Comparison of ENCODE assay signal across 32 mouse cellular contexts in the genomic region with DNA sequence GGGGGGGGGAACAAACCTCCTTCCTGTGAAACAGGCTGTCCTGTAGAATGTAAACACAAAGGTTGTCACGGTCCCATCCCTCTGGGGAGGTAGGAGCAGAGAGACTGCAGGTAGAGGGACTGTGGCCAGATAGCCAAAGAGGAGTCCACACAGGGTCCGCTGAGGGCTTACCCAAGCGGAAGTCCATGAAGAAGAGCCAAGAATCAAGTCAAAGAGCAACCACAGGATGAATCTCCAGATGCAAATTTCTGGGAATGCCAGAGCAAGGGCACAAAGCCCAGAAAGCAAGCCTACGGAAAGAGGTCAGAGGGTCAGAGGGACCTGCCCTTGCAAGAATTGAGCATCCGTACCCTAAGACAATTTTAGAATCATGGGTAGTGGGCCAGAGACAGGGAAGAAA.
A peak's percentile ranks its signal among the peaks of the same experiment; 100 is the strongest.
DNase-seq lines count a peak whose midpoint lies in the region; ATAC-seq and TF ChIP-seq lines count a peak whose summit lies in the region.
"Had no signal": no experiment of that assay in that cellular context is flagged by ENCODE, and none has a peak within 500 bp of the region (broad histone marks: within the 10 kb centered on the region; RNA-seq: fewer than 3 reads in every experiment).

No protein-coding gene starts in this region.

- H3K4me1 ChIP-seq in kidney, embryonic 15.5 days: no peaks in the 10 kb centered on the region
- peaks cover 18% of the 10 kb centered on the region for H3K4me1 ChIP-seq in E14TG2a.4 (replicated peaks; ENCODE audit: low read depth, low read length)
- H3K4me1 ChIP-seq in hindbrain, embryonic 10.5 days (replicated peaks): peaks cover 14% of the 10 kb centered on the region; the same call in 1 of the 2 replicates

- no peaks in the 10 kb centered on the region for H3K9me3 ChIP-seq in kidney, embryonic 15.5 days (replicated peaks)
- H3K9me3 ChIP-seq in E14TG2a.4 (ENCODE audit: low read length): peaks cover 9% of the 10 kb centered on the region
- H3K9me3 ChIP-seq in hindbrain, embryonic 10.5 days: no peaks in the 10 kb centered on the region
- H3K9me3 ChIP-seq: embryonic facial prominence, embryonic 10.5 days; embryonic facial prominence, embryonic 13.5 days; forebrain, embryonic 12.5 days; forebrain, embryonic 15.5 days; G1E; heart, embryonic 12.5 days; heart, embryonic 15.5 days had no signal

- DNase-seq in kidney, adult 18-20 months: peak; percentile 21
- peak; percentile 53 for DNase-seq in kidney, adult 9 months
- no peak for DNase-seq in kidney, postnatal 4 days
- DNase-seq in R1 (ENCODE audit: low read depth, low spot score): peak; percentile 28
- DNase-seq in hindbrain, embryonic 10.5 days (ENCODE audit: low spot score): no peak
- no peak for DNase-seq in cerebellum, adult 8-10 months
- DNase-seq: adrenal gland, adult 8-10 months; adrenal gland, postnatal 25 days; cerebellum, adult 11-12 months; cerebellum, adult 9-10 months; cerebellum, postnatal 25 days; embryo, embryonic 11 days; gastrocnemius, postnatal 25 days; heart, adult 18-20 months; heart, postnatal 10 days; heart, postnatal 36 days had no signal

- H3K27me3 ChIP-seq in kidney, embryonic 15.5 days: no peaks in the 10 kb centered on the region
- H3K27me3 ChIP-seq in E14TG2a.4 (ENCODE audit: insufficient read depth, low read length): no peaks in the 10 kb centered on the region
- no peaks in the 10 kb centered on the region for H3K27me3 ChIP-seq in hindbrain, embryonic 10.5 days (ENCODE audit: insufficient read depth, poor library complexity, severe bottlenecking)
- H3K27me3 ChIP-seq: embryonic facial prominence, embryonic 13.5 days; forebrain, embryonic 12.5 days; forebrain, embryonic 15.5 days; heart, embryonic 12.5 days; heart, embryonic 15.5 days had no signal

- H3K9ac ChIP-seq in kidney, embryonic 15.5 days: no peak overlapping the region
- H3K9ac ChIP-seq: embryonic facial prominence, embryonic 13.5 days; forebrain, embryonic 12.5 days; forebrain, embryonic 15.5 days; heart, embryonic 12.5 days; heart, embryonic 15.5 days; hindbrain, embryonic 14.5 days had no signal

- no peak for TF ChIP-seq CTCF in E14TG2a.4 (conservative IDR thresholded peaks at IDR 0.05; ENCODE audit: low read length)

- H3K36me3 ChIP-seq in kidney, embryonic 15.5 days: no peaks in the 10 kb centered on the region
- H3K36me3 ChIP-seq in E14TG2a.4 (ENCODE audit: insufficient read depth, low read length): peaks cover 12% of the 10 kb centered on the region
- H3K36me3 ChIP-seq in hindbrain, embryonic 10.5 days: no peaks in the 10 kb centered on the region
- H3K36me3 ChIP-seq: embryonic facial prominence, embryonic 10.5 days; embryonic facial prominence, embryonic 13.5 days; forebrain, embryonic 12.5 days; forebrain, embryonic 15.5 days; G1E; heart, embryonic 12.5 days; heart, embryonic 15.5 days had no signal

- no peak overlapping the region for H3K4me2 ChIP-seq in kidney, embryonic 15.5 days
- H3K4me2 ChIP-seq: embryonic facial prominence, embryonic 13.5 days; forebrain, embryonic 12.5 days; forebrain, embryonic 15.5 days; heart, embryonic 12.5 days; heart, embryonic 15.5 days; hindbrain, embryonic 14.5 days had no signal

- no peak for ATAC-seq in kidney, embryonic 15.5 days (replicated peaks; ENCODE audit: low FRiP score)
- ATAC-seq: activated CD4-positive, CD25-positive, alpha-beta regulatory T cell, adult 4 months; CD4-positive, CD25-positive, alpha-beta regulatory T cell, adult 4 months; forebrain, embryonic 15.5 days; hindbrain, postnatal 0 days; inflammation-experienced regulatory T-cells, adult 6 months; Patski had no signal

- 69% methylated on average over 5 of the region's 5 CpGs for WGBS in kidney, embryonic 15.5 days
- WGBS in hindbrain, embryonic 10.5 days: 60% methylated on average over 5 of the region's 5 CpGs

- no peak overlapping the region for H3K4me3 ChIP-seq in kidney, embryonic 15.5 days (replicated peaks)
- peak overlapping the region; percentile 37; the same call in 1 of the 2 replicates for H3K4me3 ChIP-seq in E14TG2a.4 (replicated peaks; ENCODE audit: low read length)
- no peak overlapping the region for H3K4me3 ChIP-seq in hindbrain, embryonic 10.5 days
- H3K4me3 ChIP-seq: embryonic facial prominence, embryonic 10.5 days; embryonic facial prominence, embryonic 13.5 days; erythroblast, embryonic 14.5 days; forebrain, embryonic 12.5 days; forebrain, embryonic 15.5 days; heart, embryonic 12.5 days; heart, embryonic 15.5 days had no signal

- H3K27ac ChIP-seq in kidney, embryonic 15.5 days: no peak overlapping the region
- H3K27ac ChIP-seq in hindbrain, embryonic 10.5 days: no peak overlapping the region; the same call in 1 of the 2 replicates
- H3K27ac ChIP-seq: embryonic facial prominence, embryonic 10.5 days; embryonic facial prominence, embryonic 13.5 days; forebrain, embryonic 12.5 days; forebrain, embryonic 15.5 days; heart, embryonic 15.5 days; hindbrain, embryonic 14.5 days; hindbrain, postnatal 0 days had no signal

Comparison
In these comparisons a context has a peak if more than half of its experiments do, and no peak if none do; other contexts are left out.
1. DNase-seq: peak in kidney, adult 18-20 months (single experiment), kidney, adult 9 months (single experiment) and R1 (single experiment); none in kidney, postnatal 4 days (0 of 2), hindbrain, embryonic 10.5 days (single experiment) and cerebellum, adult 8-10 months (single experiment).